Mouse (Mus musculus): ENCODE measurements around the gene Cog3. TPM values are rescaled to one million over a fixed set of nuclear protein-coding genes. Genes with fewer than 3 reads are reported as not detected.
A peak's percentile ranks its signal among the peaks of the same experiment; 100 is the strongest.

Gene Cog3
- polyA plus RNA-seq, 1 experiment from 2014 or later = 23.1 TPM

- Histone ChIP-seq H3K36me3 (replicated peaks; ENCODE audit: control insufficient read depth, insufficient read depth) (peaks cover 93% of the 10 kb centered on the region), H3K9ac (no peak overlapping the region)
These were observed 37.9 kb downstream of the Cog3 start for GRCm38 (mm10) chr14:75716410-75716809.

GRCm38 (mm10) chr14:75713661-75714060, 40.7 kb downstream of the Cog3 start:
- H3K4me1 ChIP-seq (replicated peaks; ENCODE audit: control insufficient read depth, insufficient read depth, low read length) = no peaks in the 10 kb centered on the region
- H3K27me3 ChIP-seq (ENCODE audit: control insufficient read depth, insufficient read depth, low read length) = no peaks in the 10 kb centered on the region
- WGBS = 81% methylated on average over 4 of the region's 4 CpGs
- DNase-seq (ENCODE audit: low spot score) = peak; percentile 35
- no peak overlapping the region for H3K4me3 ChIP-seq (replicated peaks; ENCODE audit: low read length)
- no peak overlapping the region for H3K9ac ChIP-seq
- no peaks in the 10 kb centered on the region for H3K9me3 ChIP-seq (ENCODE audit: control insufficient read depth, low read length)
- H3K36me3 ChIP-seq (replicated peaks; ENCODE audit: control insufficient read depth, insufficient read depth) = peaks cover 93% of the 10 kb centered on the region
- H3K27ac ChIP-seq = no peak overlapping the region
- no peak overlapping the region for H3K4me2 ChIP-seq (replicated peaks)
- no peak for ATAC-seq (ENCODE audit: low FRiP score)

More at GRCm38 (mm10) chr14:75716410-75716809, 37.9 kb downstream of the Cog3 start:
- Histone ChIP-seq H3K4me2 (replicated peaks) (no peak overlapping the region), H3K9me3 (ENCODE audit: control insufficient read depth, low read length) (no peaks in the 10 kb centered on the region), H3K27me3 (ENCODE audit: control insufficient read depth, insufficient read depth, low read length) (no peaks in the 10 kb centered on the region), H3K27ac (no peak overlapping the region), H3K4me3 (replicated peaks; ENCODE audit: low read length) (no peak overlapping the region), H3K4me1 (replicated peaks; ENCODE audit: control insufficient read depth, insufficient read depth, low read length) (no peaks in the 10 kb centered on the region)
- ATAC-seq (ENCODE audit: low FRiP score) = no peak
- 94% methylated on average over 4 of the region's 4 CpGs for WGBS
- DNase-seq (ENCODE audit: low spot score) = no peak

GRCm38 (mm10) chr14:75712687-75713086, 41.6 kb downstream of the Cog3 start:
- WGBS = 87% methylated on average over 5 of the region's 5 CpGs
- no peak for ATAC-seq (ENCODE audit: low FRiP score)
- DNase-seq (ENCODE audit: low spot score) = no peak

GRCm38 (mm10) chr14:75711731-75712130, 42.6 kb downstream of the Cog3 start:
- no peaks in the 10 kb centered on the region for H3K9me3 ChIP-seq (ENCODE audit: control insufficient read depth, low read length)
- WGBS = 92% methylated on average over 3 of the region's 3 CpGs
- H3K27me3 ChIP-seq (ENCODE audit: control insufficient read depth, insufficient read depth, low read length) = no peaks in the 10 kb centered on the region
- peaks cover 90% of the 10 kb centered on the region for H3K36me3 ChIP-seq (replicated peaks; ENCODE audit: control insufficient read depth, insufficient read depth)
- no peak overlapping the region for H3K9ac ChIP-seq
- H3K4me2 ChIP-seq (replicated peaks) = no peak overlapping the region
- DNase-seq (ENCODE audit: low spot score) (no peak), ATAC-seq (ENCODE audit: low FRiP score) (no peak)
- H3K4me3 ChIP-seq (replicated peaks; ENCODE audit: low read length) = no peak overlapping the region
- no peaks in the 10 kb centered on the region for H3K4me1 ChIP-seq (replicated peaks; ENCODE audit: control insufficient read depth, insufficient read depth, low read length)
- H3K27ac ChIP-seq = no peak overlapping the region

More at GRCm38 (mm10) chr14:75712687-75713086, 41.6 kb downstream of the Cog3 start:
- Histone ChIP-seq H3K4me1 (replicated peaks; ENCODE audit: control insufficient read depth, insufficient read depth, low read length) (no peaks in the 10 kb centered on the region), H3K4me3 (replicated peaks; ENCODE audit: low read length) (no peak overlapping the region), H3K27me3 (ENCODE audit: control insufficient read depth, insufficient read depth, low read length) (no peaks in the 10 kb centered on the region), H3K9me3 (ENCODE audit: control insufficient read depth, low read length) (no peaks in the 10 kb centered on the region), H3K9ac (no peak overlapping the region), H3K4me2 (replicated peaks) (no peak overlapping the region), H3K27ac (no peak overlapping the region), H3K36me3 (replicated peaks; ENCODE audit: control insufficient read depth, insufficient read depth) (peaks cover 92% of the 10 kb centered on the region)

GRCm38 (mm10) chr14:75708986-75709385, 45.3 kb downstream of the Cog3 start:
- Histone ChIP-seq H3K4me2 (replicated peaks) (no peak overlapping the region), H3K4me1 (replicated peaks; ENCODE audit: control insufficient read depth, insufficient read depth, low read length) (no peaks in the 10 kb centered on the region), H3K9ac (no peak overlapping the region), H3K4me3 (replicated peaks; ENCODE audit: low read length) (no peak overlapping the region), H3K27ac (no peak overlapping the region), H3K27me3 (ENCODE audit: control insufficient read depth, insufficient read depth, low read length) (no peaks in the 10 kb centered on the region), H3K36me3 (replicated peaks; ENCODE audit: control insufficient read depth, insufficient read depth) (peaks cover 87% of the 10 kb centered on the region), H3K9me3 (ENCODE audit: control insufficient read depth, low read length) (no peaks in the 10 kb centered on the region)
- ATAC-seq (ENCODE audit: low FRiP score) (no peak), DNase-seq (ENCODE audit: low spot score) (no peak)
- 97% methylated on average over 1 of the region's 1 CpGs for WGBS

- H3K9me3 ChIP-seq (ENCODE audit: control insufficient read depth, low read length) = no peaks in the 10 kb centered on the region
- no peak overlapping the region for H3K27ac ChIP-seq
- no peak overlapping the region for H3K4me3 ChIP-seq (replicated peaks; ENCODE audit: low read length)
- no peaks in the 10 kb centered on the region for H3K4me1 ChIP-seq (replicated peaks; ENCODE audit: control insufficient read depth, insufficient read depth, low read length)
- H3K27me3 ChIP-seq (ENCODE audit: control insufficient read depth, insufficient read depth, low read length) = no peaks in the 10 kb centered on the region
- DNase-seq (ENCODE audit: low spot score) (no peak), ATAC-seq (ENCODE audit: low FRiP score) (no peak)
- no peak overlapping the region for H3K4me2 ChIP-seq (replicated peaks)
- 17% methylated on average over 7 of the region's 7 CpGs for WGBS
- H3K36me3 ChIP-seq (replicated peaks; ENCODE audit: control insufficient read depth, insufficient read depth) = peaks cover 92% of the 10 kb centered on the region
- no peak overlapping the region for H3K9ac ChIP-seq
These were observed 46.5 kb downstream of the Cog3 start for GRCm38 (mm10) chr14:75707771-75708170.

- Histone ChIP-seq H3K27ac (no peak overlapping the region), H3K4me3 (replicated peaks; ENCODE audit: low read length) (no peak overlapping the region), H3K4me1 (replicated peaks; ENCODE audit: control insufficient read depth, insufficient read depth, low read length) (no peaks in the 10 kb centered on the region), H3K4me2 (replicated peaks) (no peak overlapping the region), H3K36me3 (replicated peaks; ENCODE audit: control insufficient read depth, insufficient read depth) (peaks cover 85% of the 10 kb centered on the region), H3K9me3 (ENCODE audit: control insufficient read depth, low read length) (no peaks in the 10 kb centered on the region), H3K27me3 (ENCODE audit: control insufficient read depth, insufficient read depth, low read length) (no peaks in the 10 kb centered on the region), H3K9ac (no peak overlapping the region)
- 76% methylated on average over 4 of the region's 4 CpGs for WGBS
- ATAC-seq (ENCODE audit: low FRiP score) = no peak
- no peak for DNase-seq (ENCODE audit: low spot score)
These were observed 47.7 kb downstream of the Cog3 start for GRCm38 (mm10) chr14:75706647-75707046.

GRCm38 (mm10) chr14:75697928-75698327, 56.4 kb downstream of the Cog3 start:
- no peaks in the 10 kb centered on the region for H3K27me3 ChIP-seq (ENCODE audit: control insufficient read depth, insufficient read depth, low read length)
- no peak for ATAC-seq (ENCODE audit: low FRiP score)
- no peak overlapping the region for H3K4me2 ChIP-seq (replicated peaks)
- WGBS = 92% methylated on average over 1 of the region's 1 CpGs
- H3K9ac ChIP-seq = no peak overlapping the region
- no peak overlapping the region for H3K4me3 ChIP-seq (replicated peaks; ENCODE audit: low read length)
- H3K9me3 ChIP-seq (ENCODE audit: control insufficient read depth, low read length) = no peaks in the 10 kb centered on the region
- H3K27ac ChIP-seq = no peak overlapping the region
- H3K36me3 ChIP-seq (replicated peaks; ENCODE audit: control insufficient read depth, insufficient read depth) = peaks cover 13% of the 10 kb centered on the region
- no peak for DNase-seq (ENCODE audit: low spot score)
- no peaks in the 10 kb centered on the region for H3K4me1 ChIP-seq (replicated peaks; ENCODE audit: control insufficient read depth, insufficient read depth, low read length)

- Histone ChIP-seq H3K27me3 (ENCODE audit: control insufficient read depth, insufficient read depth, low read length) (no peaks in the 10 kb centered on the region), H3K9ac (no peak overlapping the region), H3K4me1 (replicated peaks; ENCODE audit: control insufficient read depth, insufficient read depth, low read length) (no peaks in the 10 kb centered on the region), H3K36me3 (replicated peaks; ENCODE audit: control insufficient read depth, insufficient read depth) (peaks cover 3% of the 10 kb centered on the region), H3K9me3 (ENCODE audit: control insufficient read depth, low read length) (no peaks in the 10 kb centered on the region), H3K27ac (no peak overlapping the region), H3K4me2 (replicated peaks) (no peak overlapping the region), H3K4me3 (replicated peaks; ENCODE audit: low read length) (no peak overlapping the region)
- ATAC-seq (ENCODE audit: low FRiP score) (no peak), DNase-seq (ENCODE audit: low spot score) (no peak)
- 81% methylated on average over 5 of the region's 5 CpGs for WGBS
These were observed 58.2 kb downstream of the Cog3 start for GRCm38 (mm10) chr14:75696096-75696495.

GRCm38 (mm10) chr14:75690428-75690827, 63.9 kb downstream of the Cog3 start:
- ATAC-seq (ENCODE audit: low FRiP score) (no peak), DNase-seq (ENCODE audit: low spot score) (no peak)
- no peak overlapping the region for H3K4me3 ChIP-seq (replicated peaks; ENCODE audit: low read length)
- H3K36me3 ChIP-seq (replicated peaks; ENCODE audit: control insufficient read depth, insufficient read depth) = no peaks in the 10 kb centered on the region
- no peak overlapping the region for H3K4me2 ChIP-seq (replicated peaks)
- H3K9ac ChIP-seq = no peak overlapping the region
- no peaks in the 10 kb centered on the region for H3K27me3 ChIP-seq (ENCODE audit: control insufficient read depth, insufficient read depth, low read length)
- no peaks in the 10 kb centered on the region for H3K9me3 ChIP-seq (ENCODE audit: control insufficient read depth, low read length)
- H3K27ac ChIP-seq = no peak overlapping the region
- WGBS = 77% methylated on average over 2 of the region's 2 CpGs
- H3K4me1 ChIP-seq (replicated peaks; ENCODE audit: control insufficient read depth, insufficient read depth, low read length) = no peaks in the 10 kb centered on the region

Measured in hindbrain, embryonic 14.5 days (tissue).